Comparison of ENCODE assay signal across 8 mouse cellular contexts in the genomic region with DNA sequence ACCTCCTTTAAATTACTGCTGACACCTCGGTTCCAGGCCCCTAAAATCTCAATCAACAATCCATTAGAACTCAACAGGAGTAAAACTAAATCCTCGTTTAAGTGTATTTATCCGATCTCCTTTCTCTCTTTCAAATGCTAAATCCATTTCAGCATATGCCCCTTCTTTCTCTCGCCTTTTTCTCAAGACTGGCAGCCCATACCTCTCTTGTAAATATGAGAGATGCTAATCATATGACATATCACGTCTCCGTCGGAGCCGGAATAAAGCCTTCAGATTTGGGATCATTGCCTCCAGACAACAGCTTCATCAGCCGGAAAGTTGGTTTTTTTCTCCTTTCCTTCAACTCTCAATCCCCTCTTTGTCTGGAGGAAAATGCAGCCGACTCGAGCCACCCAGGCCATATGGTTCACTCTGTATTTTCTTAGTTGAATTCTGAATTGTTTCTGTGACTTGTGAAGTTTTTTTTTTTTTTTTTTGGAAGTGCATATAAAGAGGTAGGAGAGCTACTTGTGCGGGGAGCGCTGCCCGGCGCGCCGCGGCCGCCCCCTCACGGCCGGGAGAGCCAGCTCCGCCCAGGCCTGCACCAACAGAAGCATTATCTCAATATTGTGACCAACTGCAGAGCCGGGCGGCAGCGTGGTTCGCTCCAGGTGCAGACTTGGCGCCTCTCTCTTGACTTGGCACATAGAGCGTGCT. TPM values are rescaled to one million over a fixed set of nuclear protein-coding genes. Genes with fewer than 3 reads are reported as not detected.
DNase-seq lines count a peak whose midpoint lies in the region; ATAC-seq and TF ChIP-seq lines count a peak whose summit lies in the region.

No protein-coding gene starts in this region.

- peaks cover 17% of the 10 kb centered on the region for H3K27me3 ChIP-seq in ES-Bruce4 (ENCODE audit: control insufficient read depth, insufficient read depth, low read length, poor library complexity, severe bottlenecking)
- H3K27me3 ChIP-seq in forebrain, embryonic 11.5 days (ENCODE audit: control insufficient read depth, insufficient read depth, low read length), result peaks cover 43% of the 10 kb centered on the region
- peaks cover 75% of the 10 kb centered on the region for H3K27me3 ChIP-seq in kidney, embryonic 16.5 days (ENCODE audit: insufficient read depth, low read length)
- peaks cover 61% of the 10 kb centered on the region for H3K27me3 ChIP-seq in midbrain, postnatal 0 days (ENCODE audit: insufficient read depth, low read length)

- H3K36me3 ChIP-seq in ES-Bruce4 (ENCODE audit: control insufficient read depth, insufficient read depth, low read length, poor library complexity, severe bottlenecking), result no peaks in the 10 kb centered on the region
- H3K36me3 ChIP-seq in forebrain, embryonic 11.5 days (ENCODE audit: control insufficient read depth, insufficient read depth, low read length), result no peaks in the 10 kb centered on the region
- H3K36me3 ChIP-seq in kidney, embryonic 16.5 days (ENCODE audit: insufficient read depth, low read length), result no peaks in the 10 kb centered on the region
- no peaks in the 10 kb centered on the region for H3K36me3 ChIP-seq in midbrain, postnatal 0 days (ENCODE audit: insufficient read depth, low read length)

- peak; percentile 77 for ATAC-seq in forebrain, embryonic 11.5 days (replicated peaks; ENCODE audit: low FRiP score)
- no peak for ATAC-seq in kidney, embryonic 16.5 days (ENCODE audit: low FRiP score, low TSS enrichment)
- no peak for ATAC-seq in midbrain, postnatal 0 days (ENCODE audit: low FRiP score)
- ATAC-seq in monocyte, adult 5-6 weeks (replicated peaks; ENCODE audit: insufficient number of reproducible peaks, low FRiP score, low TSS enrichment, poor library complexity, severe bottlenecking), result no peak

- no peaks in the 10 kb centered on the region for H3K9me3 ChIP-seq in ES-Bruce4 (replicated peaks; ENCODE audit: control insufficient read depth, insufficient read depth, low read length, poor library complexity, severe bottlenecking)
- H3K9me3 ChIP-seq in forebrain, embryonic 11.5 days (ENCODE audit: control insufficient read depth, low read length), result no peaks in the 10 kb centered on the region
- H3K9me3 ChIP-seq in kidney, embryonic 16.5 days (ENCODE audit: low read length), result no peaks in the 10 kb centered on the region
- no peaks in the 10 kb centered on the region for H3K9me3 ChIP-seq in midbrain, postnatal 0 days (ENCODE audit: low read length)

- DNase-seq in 3T3-L1 (ENCODE audit: low read depth, low spot score), result peak; percentile 21
- DNase-seq in forebrain, embryonic 11.5 days (ENCODE audit: low spot score), result peak; percentile 84
- DNase-seq in midbrain, postnatal 0 days (ENCODE audit: low spot score), result no peak
- DNase-seq in urinary bladder, postnatal 4 days (ENCODE audit: low spot score in 2 of 2), result no peak
- no peak for DNase-seq in cerebellum, postnatal 4 days (ENCODE audit: low spot score in 2 of 2)

- TF ChIP-seq POLR2A in ES-Bruce4 (IDR thresholded peaks at IDR 0.05; ENCODE audit: insufficient read depth, low read length), result no peak

- no peak overlapping the region for H3K9ac ChIP-seq in ES-Bruce4 (ENCODE audit: low read depth, poor library complexity, severe bottlenecking)
- no peak overlapping the region for H3K9ac ChIP-seq in forebrain, embryonic 11.5 days (ENCODE audit: low read length)
- H3K9ac ChIP-seq in kidney, embryonic 16.5 days (replicated peaks; ENCODE audit: low read length), result no peak overlapping the region
- no peak overlapping the region for H3K9ac ChIP-seq in midbrain, postnatal 0 days (replicated peaks; ENCODE audit: low read length, poor library complexity, severe bottlenecking)

- no peaks in the 10 kb centered on the region for H3K4me1 ChIP-seq in ES-Bruce4 (ENCODE audit: control insufficient read depth, insufficient read depth, low read length)
- H3K4me1 ChIP-seq in forebrain, embryonic 11.5 days (replicated peaks; ENCODE audit: control insufficient read depth, insufficient read depth, low read length), result peaks cover 28% of the 10 kb centered on the region
- peaks cover 14% of the 10 kb centered on the region for H3K4me1 ChIP-seq in kidney, embryonic 16.5 days (ENCODE audit: insufficient read depth, low read length)
- peaks cover 4% of the 10 kb centered on the region; the same call in 1 of the 2 replicates for H3K4me1 ChIP-seq in midbrain, postnatal 0 days (ENCODE audit: insufficient read depth, low read length)

- peak overlapping the region; percentile 43 for H3K4me2 ChIP-seq in forebrain, embryonic 11.5 days (ENCODE audit: low read depth, low read length, severe bottlenecking)
- H3K4me2 ChIP-seq in kidney, embryonic 16.5 days (replicated peaks; ENCODE audit: low read depth, low read length), result peak overlapping the region; percentile 65
- H3K4me2 ChIP-seq in midbrain, postnatal 0 days (ENCODE audit: low read depth, low read length, poor library complexity, severe bottlenecking), result peak overlapping the region; percentile 40

- no peak overlapping the region for H3K27ac ChIP-seq in ES-Bruce4 (ENCODE audit: insufficient read depth, low read length)
- peak overlapping the region; percentile 44 for H3K27ac ChIP-seq in forebrain, embryonic 11.5 days (ENCODE audit: low read depth, low read length)
- H3K27ac ChIP-seq in kidney, embryonic 16.5 days (ENCODE audit: low read length), result no peak overlapping the region
- H3K27ac ChIP-seq in midbrain, postnatal 0 days (ENCODE audit: low read depth, low read length), result no peak overlapping the region

- peak overlapping the region; percentile 45 for H3K4me3 ChIP-seq in ES-Bruce4 (ENCODE audit: low read depth, low read length)
- peak overlapping the region; percentile 19 for H3K4me3 ChIP-seq in forebrain, embryonic 11.5 days (ENCODE audit: low read depth, low read length)
- peak overlapping the region; percentile 46 for H3K4me3 ChIP-seq in kidney, embryonic 16.5 days (ENCODE audit: low read length)
- peak overlapping the region; percentile 24 for H3K4me3 ChIP-seq in midbrain, postnatal 0 days (ENCODE audit: low read depth, low read length)

- TF ChIP-seq CTCF in ES-Bruce4 (IDR thresholded peaks at IDR 0.05; ENCODE audit: low read depth, low read length), result no peak
- TF ChIP-seq CTCF in midbrain, postnatal 0 days (IDR thresholded peaks at IDR 0.05), result no peak

- TF ChIP-seq EP300 in ES-Bruce4 (IDR thresholded peaks at IDR 0.05; ENCODE audit: insufficient read depth, low read depth, low read length), result no peak

- WGBS in forebrain, embryonic 11.5 days, result under 1% methylated on average over 28 of the region's 28 CpGs
- under 1% methylated on average over 28 of the region's 28 CpGs for WGBS in kidney, embryonic 16.5 days
- WGBS in midbrain, postnatal 0 days, result 1% methylated on average over 28 of the region's 28 CpGs

RNA-seq across cellular contexts. Expression of a gene that starts 7.1 kb away (rescaled TPM):
- not detected in 2 replicates for polyA plus RNA-seq in ES-Bruce4 (2011; ENCODE audit: insufficient read depth, insufficient read length, low read depth, missing spikeins)
- polyA plus RNA-seq in forebrain, embryonic 11.5 days (2014; fragmentation: Nextera tagmentation; extraction: Ambion mirVana), result 88.6 and 94.4 TPM in 2 replicates
- polyA plus RNA-seq in kidney, embryonic 16.5 days (2015; fragmentation: Nextera tagmentation; extraction: Ambion mirVana), result not detected in 2 replicates
- total RNA-seq in midbrain, postnatal 0 days (2014; rRNA removed), result 0.99 and 2.3 TPM in 2 replicates
- polyA plus RNA-seq in midbrain, postnatal 0 days (2015; fragmentation: Nextera tagmentation; extraction: Ambion mirVana), result 0.21 and 0.51 TPM in 2 replicates
- total RNA-seq in monocyte, adult 5-6 weeks (2017), result 0.29 TPM in 1 of 3 replicates, not detected in the others

Comparison
In these comparisons a context has a peak if more than half of its experiments do, and no peak if none do; other contexts are left out.
1. DNase-seq: peak in 3T3-L1 (single experiment) and forebrain, embryonic 11.5 days (single experiment); none in midbrain, postnatal 0 days (single experiment), urinary bladder, postnatal 4 days (0 of 2) and cerebellum, postnatal 4 days (0 of 2).
2. RNA of a gene that starts 7.1 kb away (polyA plus RNA-seq): 88.6 to 94.4 TPM in forebrain, embryonic 11.5 days; 0.21 to 0.51 TPM in midbrain, postnatal 0 days, not detected in ES-Bruce4 and not detected in kidney, embryonic 16.5 days; every median in the first group is over 10 times any median in the second.
3. Peak in every context shown above with its lines, with median percentiles within 50 percentile points of each other: H3K4me3 ChIP-seq and H3K4me2 ChIP-seq.